Mouse (Mus musculus) urinary bladder, postnatal 36 days (tissue): ENCODE measurements around the gene Ttc19.
"Not testable (repeated sequence)": the region's sequence is repeated elsewhere in the genome, so short reads cannot be mapped to it uniquely, and the experiment has no call there.

Experiments
- DNase-seq, 2 experiments: peaks; one replicate each; pipeline ENCODE4 v3.0.0; 2022; ENCODE audit warnings: low spot score in 2 of 2, mixed read lengths in 1 of 2

The Ttc19 gene

GRCm38 (mm10) chr11:62284020-62284419 is 2.7 kb downstream of the Ttc19 start:
- DNase-seq = not testable (repeated sequence)

GRCm38 (mm10) chr11:62285020-62285419 is 3.7 kb downstream of the Ttc19 start:
- no peak for DNase-seq

- DNase-seq = no peak
These were observed 6.4 kb downstream of the Ttc19 start for GRCm38 (mm10) chr11:62287700-62288099.

GRCm38 (mm10) chr11:62294121-62294520 is 12.8 kb downstream of the Ttc19 start:
- no peak for DNase-seq

- no peak for DNase-seq
These were observed 17.6 kb downstream of the Ttc19 start for GRCm38 (mm10) chr11:62298883-62299282.

GRCm38 (mm10) chr11:62305866-62306265 is 24.6 kb downstream of the Ttc19 start:
- DNase-seq = no peak

GRCm38 (mm10) chr11:62309296-62309695 is 28.0 kb downstream of the Ttc19 start:
- DNase-seq = no peak

GRCm38 (mm10) chr11:62314984-62315383 is 33.7 kb downstream of the Ttc19 start:
- no peak for DNase-seq

- no peak for DNase-seq
These were observed 36.5 kb downstream of the Ttc19 start for GRCm38 (mm10) chr11:62317746-62318145.

- DNase-seq = no peak
These were observed 38.8 kb downstream of the Ttc19 start for GRCm38 (mm10) chr11:62320097-62320496.

- no peak for DNase-seq
These were observed 42.4 kb downstream of the Ttc19 start for GRCm38 (mm10) chr11:62323659-62324058.

GRCm38 (mm10) chr11:62331141-62331540 is 49.9 kb downstream of the Ttc19 start:
- no peak for DNase-seq

GRCm38 (mm10) chr11:62332228-62332627 is 51.0 kb downstream of the Ttc19 start:
- no peak for DNase-seq

GRCm38 (mm10) chr11:62343002-62343401 is 61.7 kb downstream of the Ttc19 start:
- DNase-seq = no peak

GRCm38 (mm10) chr11:62351948-62352347 is 70.7 kb downstream of the Ttc19 start:
- DNase-seq = no peak

GRCm38 (mm10) chr11:62355216-62355615 is 73.9 kb downstream of the Ttc19 start:
- no peak for DNase-seq

- DNase-seq = no peak
These were observed 85.6 kb downstream of the Ttc19 start for GRCm38 (mm10) chr11:62366879-62367278.

- no peak for DNase-seq
These were observed 88.7 kb downstream of the Ttc19 start for GRCm38 (mm10) chr11:62369924-62370323.

- no peak for DNase-seq
These were observed 90.5 kb downstream of the Ttc19 start for GRCm38 (mm10) chr11:62371776-62372175.

GRCm38 (mm10) chr11:62377202-62377851 is 96.1 kb downstream of the Ttc19 start:
- not testable (repeated sequence) for DNase-seq
